Mouse (Mus musculus) spleen, postnatal 10 days (tissue): ENCODE measurements at regions not wholly inside any gene's neighbourhood (a gene's known extent, or its start where the extent isn't known, plus 50 kb on each side); places are given as distances from the start of the nearest gene placed in this dataset.

Experiments
- DNase-seq, 2 experiments: peaks; one replicate each; pipeline ENCODE4 v3.0.0; 2021 to 2022; ENCODE audit warnings: low spot score in 2 of 2

- DNase-seq = no peak
Measured at GRCm38 (mm10) chr2:51014232-51014631, 134.7 kb downstream of the Rnd3 start.

- DNase-seq = no peak
Measured at GRCm38 (mm10) chr2:51013090-51013489, 135.8 kb downstream of the Rnd3 start.

DNA sequence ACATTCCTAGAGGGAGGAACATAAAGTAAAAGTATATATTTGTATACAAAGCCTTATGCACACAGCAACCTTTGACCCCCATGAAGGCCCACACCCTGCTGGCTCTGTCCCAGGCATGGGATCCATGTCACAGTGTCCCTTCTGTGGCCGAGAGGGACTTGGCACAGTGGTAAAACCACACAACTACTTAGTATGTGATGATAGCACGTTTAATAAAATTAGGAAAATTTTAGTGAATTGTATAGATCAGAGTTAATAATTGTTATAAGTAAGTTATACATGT is 140.7 kb downstream of the Rnd3 start:
- DNase-seq = no peak

DNA sequence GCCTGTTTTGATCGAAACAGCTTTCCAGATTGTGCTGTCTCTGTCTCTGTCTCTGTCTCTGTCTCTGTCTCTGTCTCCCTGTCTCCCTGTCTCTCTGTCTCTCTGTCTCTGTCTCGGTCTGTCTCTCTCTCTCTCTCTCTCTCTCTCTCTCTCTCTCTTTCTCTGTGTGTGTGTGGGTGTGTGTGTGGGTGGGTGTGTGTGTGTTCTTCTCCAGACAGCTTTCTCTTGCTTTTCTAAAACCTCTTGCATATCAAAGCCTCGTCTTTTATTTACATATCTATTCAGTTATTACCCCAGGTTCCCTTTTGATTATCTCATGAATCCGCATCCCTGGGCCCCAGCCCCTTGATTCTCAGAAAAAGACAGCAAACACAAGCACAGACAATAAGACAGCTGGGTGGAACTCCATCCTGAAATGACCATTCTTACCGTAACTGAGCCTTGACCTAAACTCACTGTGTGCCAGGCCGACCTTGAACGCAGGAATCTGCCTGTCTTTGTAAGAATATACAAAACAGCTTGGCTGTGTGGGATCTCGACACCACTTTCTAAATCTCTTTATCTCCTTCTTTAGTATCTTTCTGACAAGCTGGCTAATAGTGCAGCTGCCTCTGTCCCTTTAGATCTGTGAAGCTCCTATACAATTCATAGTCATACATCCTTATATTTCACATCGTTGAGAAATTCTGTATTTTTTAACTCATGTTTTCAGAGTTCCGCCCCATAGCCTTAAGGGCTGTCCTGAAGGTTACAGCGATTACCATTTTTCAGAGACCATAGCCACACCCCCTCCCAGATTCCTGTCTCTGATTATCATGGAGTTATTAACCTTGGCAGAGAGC is 141.3 kb downstream of the Rnd3 start:
- no peak for DNase-seq

GRCm38 (mm10) chr2:51006818-51007217 is 142.1 kb downstream of the Rnd3 start:
- no peak for DNase-seq

DNA sequence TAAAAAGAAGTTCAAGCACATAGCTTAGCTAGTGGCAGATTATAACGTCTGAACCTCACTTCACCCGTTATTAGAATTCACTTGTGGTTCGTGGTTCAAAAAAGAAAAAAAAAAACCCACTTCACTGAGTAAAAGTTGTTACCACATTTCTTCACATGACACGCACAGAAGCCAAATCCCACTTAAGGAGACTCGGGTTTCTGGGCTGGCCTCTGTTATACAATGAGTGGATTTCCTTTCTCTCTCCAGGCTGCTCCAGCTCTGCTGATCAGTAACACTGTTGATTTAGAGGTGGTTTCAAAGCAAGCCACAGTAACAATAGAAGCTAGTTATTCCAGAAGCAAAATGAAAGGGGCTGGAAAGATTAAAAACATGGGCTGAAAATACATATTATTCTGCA is 147.4 kb downstream of the Rnd3 start:
- DNase-seq = no peak

DNA sequence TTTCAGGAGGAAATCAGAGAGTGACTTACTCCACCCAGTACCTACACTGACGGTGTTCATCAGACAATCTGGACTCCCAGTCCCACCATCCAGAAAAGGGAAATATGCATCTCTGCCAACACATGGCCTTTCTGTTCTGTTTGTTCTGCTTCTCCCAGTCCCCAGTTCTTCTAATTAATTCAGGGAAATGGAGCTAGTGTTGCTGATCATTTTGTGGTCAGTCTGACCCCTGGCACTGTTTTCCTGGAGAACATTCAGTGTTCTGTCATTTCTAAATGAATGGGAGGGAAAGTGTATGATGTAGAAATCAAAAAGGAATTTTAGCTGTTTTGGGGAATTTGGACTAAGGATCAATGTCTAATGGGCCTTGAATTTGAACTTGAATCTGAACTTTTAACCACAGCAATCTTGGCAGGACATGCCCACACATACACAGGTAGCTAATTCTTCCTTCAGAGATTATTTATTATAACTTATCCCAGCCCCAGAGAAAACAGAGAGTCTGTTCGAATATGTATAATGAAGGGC is 165.0 kb downstream of the Rnd3 start:
- DNase-seq = no peak

DNA sequence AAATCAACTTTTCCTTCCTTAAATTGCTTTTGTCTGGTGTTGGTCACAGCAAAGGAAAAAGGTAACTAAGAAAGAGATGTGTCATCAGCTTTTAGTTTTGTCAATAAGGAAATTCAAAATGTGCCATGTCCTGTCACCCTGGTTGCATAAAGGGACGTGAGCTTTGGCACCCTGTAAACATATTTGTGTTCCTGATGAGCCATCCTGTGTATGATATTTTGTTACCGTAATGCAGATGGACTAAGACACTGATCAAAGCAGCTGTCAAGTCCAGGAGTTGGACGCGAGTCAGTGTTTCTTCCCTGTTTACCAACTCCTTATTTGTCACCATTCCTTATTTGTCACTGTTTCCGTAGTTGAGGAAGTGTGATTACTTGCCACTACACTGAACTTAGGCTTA is 166.3 kb downstream of the Rnd3 start:
- no peak for DNase-seq

DNA sequence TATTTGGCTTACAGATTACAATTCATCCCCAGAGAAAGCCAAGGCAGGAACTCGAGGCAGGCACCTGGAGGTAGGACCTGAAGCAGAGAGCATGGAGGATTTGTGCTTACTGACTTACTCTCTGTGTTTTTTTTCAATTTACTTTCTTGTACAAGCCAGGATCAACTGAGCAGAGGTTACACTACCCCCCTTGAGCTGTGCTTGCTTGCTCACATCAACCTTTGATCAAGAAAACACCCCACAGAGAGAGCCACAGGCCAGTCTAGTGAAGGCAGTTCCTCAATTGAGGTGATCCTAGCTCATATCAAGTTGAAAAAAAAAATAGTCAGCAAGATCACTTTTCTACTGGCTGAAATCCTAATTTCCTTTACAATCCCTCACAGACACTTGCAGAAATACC is 170.6 kb downstream of the Rnd3 start:
- DNase-seq = no peak

DNA sequence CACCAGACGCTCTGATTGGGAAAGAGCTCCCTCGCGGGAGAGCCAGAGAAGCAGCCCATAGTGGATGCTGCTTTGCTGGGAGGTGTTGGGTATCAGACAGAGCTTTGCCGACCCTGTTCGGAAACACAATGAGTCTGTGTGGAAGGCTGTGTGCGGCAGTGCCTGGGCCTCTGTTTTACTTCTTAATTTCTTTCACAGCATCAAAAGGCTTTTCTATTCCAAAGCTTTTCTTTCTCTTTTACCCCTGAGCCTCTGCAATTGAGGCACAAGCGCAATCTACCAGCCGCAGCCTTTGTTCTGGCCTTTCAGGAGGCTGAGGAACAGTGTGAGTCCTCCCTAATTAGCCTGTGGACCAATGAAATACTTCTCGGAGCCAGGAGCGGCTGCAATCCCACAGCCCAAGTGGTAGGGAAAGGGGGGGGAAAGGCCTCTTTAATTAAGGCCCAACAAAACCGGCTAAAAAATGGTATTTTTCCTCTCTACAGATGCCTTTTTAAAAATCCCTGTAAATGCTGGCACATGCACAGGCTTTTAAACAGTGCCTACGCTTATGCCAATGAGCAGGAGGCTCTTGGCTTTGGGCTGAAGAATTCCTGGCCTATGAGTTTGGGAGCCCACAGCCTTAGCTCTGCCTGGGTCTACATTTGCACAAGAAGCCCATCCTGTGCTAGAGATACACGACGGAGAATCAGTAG is 177.6 kb downstream of the Rnd3 start:
- DNase-seq = no peak

DNA sequence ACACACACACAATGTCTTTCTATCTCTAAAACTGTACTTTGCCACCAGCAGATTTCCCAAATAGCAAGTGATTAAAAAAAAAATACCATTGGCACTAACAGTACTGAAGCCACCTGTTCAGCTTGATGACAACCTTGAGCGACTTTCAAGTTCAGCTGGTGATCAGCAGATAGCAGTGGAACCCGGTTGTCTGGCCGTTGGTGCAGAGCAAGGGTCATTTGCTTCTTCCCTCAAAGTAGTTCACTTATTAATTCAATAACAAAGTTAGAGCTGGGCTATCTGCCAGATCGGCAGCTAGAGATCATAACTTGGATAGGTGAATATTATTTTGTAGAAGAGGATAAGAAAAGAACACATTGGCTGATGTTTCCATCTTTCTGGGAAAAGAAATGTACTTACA is 180.5 kb downstream of the Rnd3 start:
- no peak for DNase-seq

- DNase-seq = no peak
Measured at GRCm38 (mm10) chr2:50967826-50968225, 181.1 kb downstream of the Rnd3 start.

- DNase-seq = no peak
Measured at GRCm38 (mm10) chr2:50967133-50967532, 181.8 kb downstream of the Rnd3 start.

DNA sequence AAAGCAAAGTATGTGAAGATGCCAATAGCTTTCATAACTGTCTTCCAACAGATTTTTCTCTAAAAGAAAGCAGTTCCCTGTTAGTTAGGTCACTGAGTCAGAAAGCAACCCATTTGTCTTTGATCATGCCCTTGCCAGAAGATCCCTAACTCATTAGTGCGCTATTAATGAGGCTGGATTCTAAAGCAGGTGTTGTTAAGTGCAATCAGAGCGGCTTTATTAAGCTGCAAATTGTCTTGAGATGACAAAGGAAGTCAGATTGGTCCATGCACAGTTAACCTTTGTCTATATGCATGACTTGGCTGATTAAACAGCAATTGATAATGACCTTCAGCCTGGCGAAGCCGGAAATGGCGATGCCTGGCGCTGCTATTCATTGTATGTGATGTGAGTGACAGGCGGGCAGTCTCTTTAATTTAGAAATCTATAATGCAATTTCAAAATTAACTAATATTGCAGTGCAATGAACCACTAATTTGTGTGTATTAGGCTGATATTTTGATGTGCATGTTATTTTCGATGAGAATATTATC is 183.4 kb downstream of the Rnd3 start:
- DNase-seq = no peak

DNA sequence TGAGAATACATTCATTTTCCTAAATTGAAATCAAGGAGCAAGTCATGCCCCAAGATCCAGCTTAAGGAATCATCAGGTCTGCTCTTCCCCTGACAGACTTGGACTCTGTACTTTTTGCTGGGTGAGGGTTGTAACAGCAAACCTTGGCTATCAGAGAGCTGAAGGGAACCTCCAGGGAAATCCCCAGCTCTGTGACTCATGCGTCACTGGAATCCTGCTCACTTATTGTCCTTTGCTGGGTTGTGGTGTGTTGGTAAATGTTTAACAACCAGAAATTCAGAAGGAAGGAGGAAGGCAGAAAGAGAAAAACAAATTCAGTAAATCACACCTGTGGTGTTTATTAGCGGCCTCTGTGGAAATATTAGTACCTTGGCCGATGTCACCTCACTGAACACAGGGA is 184.8 kb downstream of the Rnd3 start:
- DNase-seq = no peak

DNA sequence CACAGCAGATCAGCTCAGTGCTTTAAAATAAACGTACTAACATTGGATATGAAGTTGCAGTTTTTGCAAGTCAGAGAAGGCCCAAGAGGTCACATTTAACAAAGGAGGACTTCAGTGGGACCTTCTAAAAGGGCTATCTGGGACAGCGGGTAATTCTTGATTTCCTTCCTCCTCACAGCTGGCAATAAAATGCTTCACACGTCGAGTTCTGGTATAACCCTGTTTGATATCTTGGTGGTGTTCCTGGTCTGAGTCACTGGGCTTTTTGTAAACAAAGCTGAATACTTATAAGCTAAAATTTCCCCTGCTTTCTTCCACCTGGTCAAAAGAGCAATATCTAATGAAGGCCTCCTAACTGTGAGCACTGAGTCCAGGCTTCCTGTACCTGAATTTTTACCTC is 187.9 kb downstream of the Rnd3 start:
- no peak for DNase-seq

- no peak for DNase-seq
Measured at GRCm38 (mm10) chr2:50959323-50959722, 189.6 kb downstream of the Rnd3 start.

- DNase-seq = no peak
Measured at GRCm38 (mm10) chr2:50954361-50955066, 194.4 kb downstream of the Rnd3 start.

DNA sequence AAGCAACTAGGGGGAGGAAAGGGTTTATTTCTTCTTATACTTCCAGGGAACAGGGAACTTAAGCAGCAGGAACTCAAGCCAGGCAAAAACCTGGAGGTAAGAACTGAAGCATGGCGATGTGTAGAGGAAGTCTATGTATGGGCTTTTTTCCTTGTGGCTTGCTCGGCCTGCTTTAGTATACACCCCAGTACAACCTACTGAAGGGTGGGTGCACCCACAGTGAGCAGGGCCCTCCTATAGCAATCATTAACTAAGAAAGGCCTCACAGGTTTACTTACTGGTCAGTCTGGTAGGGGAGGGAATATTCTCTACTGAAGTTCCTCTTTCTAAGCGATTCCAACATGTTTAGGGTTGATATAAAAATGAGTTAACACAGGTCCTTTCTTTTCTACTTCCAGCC is 197.9 kb downstream of the Rnd3 start:
- no peak for DNase-seq

DNA sequence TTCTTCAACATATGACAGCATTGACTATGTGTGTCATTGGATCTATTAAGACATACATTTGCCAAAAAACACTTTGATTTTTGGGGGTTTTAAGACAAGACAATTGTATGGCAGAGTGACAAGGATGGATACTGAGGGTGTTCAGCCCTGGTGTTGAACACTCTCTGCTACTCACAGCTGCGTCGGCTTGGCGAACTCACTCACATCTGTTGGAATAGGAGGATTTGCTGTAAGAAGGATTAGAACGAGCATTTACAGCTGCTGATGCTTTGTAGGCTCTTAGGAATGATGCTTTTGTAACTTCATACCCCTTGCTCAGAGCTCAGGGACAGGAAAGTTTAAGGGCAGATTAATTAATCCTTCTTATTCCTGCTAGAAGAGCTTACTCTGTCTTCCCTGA is 199.2 kb downstream of the Rnd3 start:
- no peak for DNase-seq

DNA sequence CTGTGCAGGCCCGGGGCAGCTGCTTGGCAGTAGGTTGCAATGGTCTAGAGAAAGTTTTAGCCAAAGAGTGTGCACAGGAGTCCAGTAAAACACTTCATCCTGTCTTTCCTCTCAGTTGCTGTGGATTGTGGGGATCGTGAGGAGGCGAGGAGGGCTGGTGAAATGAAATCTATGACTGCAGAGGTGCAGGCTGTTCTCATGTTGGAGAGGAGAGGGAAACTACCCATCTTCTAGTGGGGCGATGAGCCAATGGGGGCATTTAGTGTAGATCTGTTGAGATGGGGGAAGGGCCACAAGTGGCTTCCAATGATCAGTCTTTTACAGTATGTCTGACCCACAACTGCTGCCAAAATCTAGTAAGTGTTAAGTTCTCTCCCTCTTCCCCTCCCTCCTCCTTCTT is 203.4 kb downstream of the Rnd3 start:
- no peak for DNase-seq

GRCm38 (mm10) chr2:50943180-50943579 is 205.7 kb downstream of the Rnd3 start:
- peak in 1 of 2 experiments; percentile 18 for DNase-seq
